ENCODE assay signal across 24 mouse cellular contexts in genomic region chr10:86351287-86351686, GRCm38 (mm10). TPM values are rescaled to one million over a fixed set of nuclear protein-coding genes. Genes with fewer than 3 reads are reported as not detected.
DNase-seq lines count a peak whose midpoint lies in the region; ATAC-seq and TF ChIP-seq lines count a peak whose summit lies in the region.
"Had no signal": no experiment of that assay in that cellular context is flagged by ENCODE, and none has a peak within 500 bp of the region (broad histone marks: within the 10 kb centered on the region; RNA-seq: fewer than 3 reads in every experiment).

No protein-coding gene starts in this region.

- no peak for TF ChIP-seq POLR2A in kidney, adult 2 months (IDR thresholded peaks at IDR 0.05; ENCODE audit: low read depth, low read length)

- H3K9me3 ChIP-seq in kidney, embryonic 16.5 days (ENCODE audit: low read length): no peaks in the 10 kb centered on the region
- no peaks in the 10 kb centered on the region for H3K9me3 ChIP-seq in liver, embryonic 14.5 days (ENCODE audit: control insufficient read depth, low read length)
- H3K9me3 ChIP-seq in forebrain, embryonic 13.5 days (replicated peaks): no peaks in the 10 kb centered on the region
- H3K9me3 ChIP-seq: embryonic facial prominence, embryonic 13.5 days; heart, embryonic 10.5 days; hindbrain, embryonic 12.5 days had no signal

- no peak overlapping the region for H3K4me2 ChIP-seq in kidney, embryonic 16.5 days (replicated peaks; ENCODE audit: low read depth, low read length)
- peak overlapping the region; percentile 51 for H3K4me2 ChIP-seq in liver, embryonic 14.5 days (ENCODE audit: low read depth)
- H3K4me2 ChIP-seq in forebrain, embryonic 13.5 days: no peak overlapping the region
- H3K4me2 ChIP-seq: embryonic facial prominence, embryonic 13.5 days; hindbrain, embryonic 12.5 days had no signal

- H3K27me3 ChIP-seq in kidney, adult 2 months (replicated peaks; ENCODE audit: control insufficient read depth, insufficient read depth, low read length): no peaks in the 10 kb centered on the region
- H3K27me3 ChIP-seq in kidney, embryonic 16.5 days (ENCODE audit: insufficient read depth, low read length): no peaks in the 10 kb centered on the region
- H3K27me3 ChIP-seq in liver, embryonic 14.5 days (ENCODE audit: control insufficient read depth, insufficient read depth, low read length): no peaks in the 10 kb centered on the region
- H3K27me3 ChIP-seq in forebrain, embryonic 13.5 days: no peaks in the 10 kb centered on the region
- H3K27me3 ChIP-seq: embryonic facial prominence, embryonic 13.5 days; hindbrain, embryonic 12.5 days had no signal

- peaks cover 18% of the 10 kb centered on the region for H3K36me3 ChIP-seq in kidney, adult 2 months (ENCODE audit: control insufficient read depth, insufficient read depth, low read length)
- H3K36me3 ChIP-seq in kidney, embryonic 16.5 days (ENCODE audit: insufficient read depth, low read length): peaks cover 20% of the 10 kb centered on the region; the same call in 1 of the 2 replicates
- no peaks in the 10 kb centered on the region for H3K36me3 ChIP-seq in liver, embryonic 14.5 days (replicated peaks; ENCODE audit: control insufficient read depth, insufficient read depth, low read depth)
- no peaks in the 10 kb centered on the region for H3K36me3 ChIP-seq in forebrain, embryonic 13.5 days (ENCODE audit: poor library complexity, severe bottlenecking)
- H3K36me3 ChIP-seq: hindbrain, embryonic 12.5 days had no signal

- intact Hi-C loops in left cerebral cortex, adult 2 months (cut with DNase I): no loop called here

- no peak overlapping the region for H3K9ac ChIP-seq in kidney, embryonic 16.5 days (replicated peaks; ENCODE audit: low read length)
- peak overlapping the region; percentile 44 for H3K9ac ChIP-seq in liver, embryonic 14.5 days (replicated peaks)
- no peak overlapping the region for H3K9ac ChIP-seq in forebrain, embryonic 13.5 days
- H3K9ac ChIP-seq: embryonic facial prominence, embryonic 13.5 days; hindbrain, embryonic 12.5 days had no signal

- TF ChIP-seq EP300 in liver, embryonic 14.5 days (IDR thresholded peaks at IDR 0.05; ENCODE audit: low read depth): peak; percentile 54; the same call in 1 of the 2 replicates

- H3K27ac ChIP-seq in kidney, adult 2 months (ENCODE audit: insufficient read depth, low read depth, low read length): peak overlapping the region; percentile 33; the same call in 1 of the 2 replicates
- no peak overlapping the region for H3K27ac ChIP-seq in kidney, embryonic 16.5 days (ENCODE audit: low read length)
- peak overlapping the region; percentile 94 for H3K27ac ChIP-seq in liver, embryonic 14.5 days
- no peak overlapping the region for H3K27ac ChIP-seq in forebrain, embryonic 13.5 days
- no peak overlapping the region for H3K27ac ChIP-seq in left cerebral cortex, adult 2 months
- H3K27ac ChIP-seq: embryonic facial prominence, embryonic 13.5 days; heart, embryonic 10.5 days; hindbrain, embryonic 12.5 days; hindbrain, postnatal 0 days had no signal

- ATAC-seq in kidney, embryonic 16.5 days (ENCODE audit: low FRiP score, low TSS enrichment): no peak
- ATAC-seq in liver, embryonic 14.5 days (ENCODE audit: insufficient read depth): peak; percentile 64
- ATAC-seq in megakaryocyte progenitor cell, adult 5-6 weeks (replicated peaks; ENCODE audit: poor library complexity): 0 out of 2 replicates have a peak, but pooled peaks have one; percentile 17
- ATAC-seq in forebrain, embryonic 13.5 days: no peak
- ATAC-seq: CD4-positive, CD25-positive, alpha-beta regulatory T cell, adult 4 months; forebrain, embryonic 14.5 days; hindbrain, postnatal 0 days had no signal

- TF ChIP-seq CTCF in kidney, adult 2 months (conservative IDR thresholded peaks at IDR 0.05; ENCODE audit: insufficient read depth, insufficient read length, low read depth, low read length): no peak
- TF ChIP-seq CTCF in liver, embryonic 14.5 days (IDR thresholded peaks at IDR 0.05; ENCODE audit: low read depth): no peak
- no peak for TF ChIP-seq CTCF in left cerebral cortex, adult 2 months (IDR thresholded peaks at IDR 0.05)

- WGBS in kidney, adult 2 months: 42% methylated on average over 2 of the region's 2 CpGs
- WGBS in kidney, embryonic 16.5 days: 77% methylated on average over 2 of the region's 2 CpGs
- WGBS in liver, embryonic 14.5 days (ENCODE audit: insufficient replicate concordance): 12% methylated on average over 2 of the region's 2 CpGs
- WGBS in forebrain, embryonic 13.5 days: 88% methylated on average over 2 of the region's 2 CpGs

- H3K4me1 ChIP-seq in kidney, adult 2 months (ENCODE audit: control insufficient read depth, insufficient read depth, low read length): peaks cover 4% of the 10 kb centered on the region; the same call in 1 of the 2 replicates
- peaks cover 2% of the 10 kb centered on the region; the same call in 1 of the 2 replicates for H3K4me1 ChIP-seq in kidney, embryonic 16.5 days (ENCODE audit: insufficient read depth, low read length)
- peaks cover 51 to 60% of the 10 kb centered on the region in 2 experiments for H3K4me1 ChIP-seq in liver, embryonic 14.5 days (replicated peaks; ENCODE audit: control insufficient read depth in 2 of 2, insufficient read depth in 2 of 2, low read length in 1 of 2)
- H3K4me1 ChIP-seq in forebrain, embryonic 13.5 days: no peaks in the 10 kb centered on the region
- H3K4me1 ChIP-seq: embryonic facial prominence, embryonic 13.5 days; heart, embryonic 10.5 days; hindbrain, embryonic 12.5 days had no signal

- peak; percentile 51 for DNase-seq in kidney, adult 2 months
- peak; percentile 71 for DNase-seq in liver
- peak in 1 of 3 experiments; percentile 58 for DNase-seq in liver, embryonic 14.5 days (ENCODE audit: low read depth in 3 of 3, low spot score in 3 of 3)
- DNase-seq in heart, adult 11 months: no peak
- DNase-seq in left cerebral cortex, adult 2 months (ENCODE audit: extremely low spot score in 1 of 2, low spot score in 2 of 2): no peak
- DNase-seq: adrenal gland, postnatal 14 days; B cell, adult 2 months; cerebellum, adult 11 months; cerebellum, adult 8-10 months; cerebellum, postnatal 25 days; gastrocnemius, adult 2 months; gastrocnemius, postnatal 25 days; heart, postnatal 10 days; heart, postnatal 4 days had no signal

- no peak overlapping the region for H3K4me3 ChIP-seq in kidney, adult 2 months (ENCODE audit: insufficient read depth, low read depth, low read length)
- no peak overlapping the region for H3K4me3 ChIP-seq in kidney, embryonic 16.5 days (ENCODE audit: low read length)
- no peak overlapping the region for H3K4me3 ChIP-seq in liver, embryonic 14.5 days (ENCODE audit: insufficient read depth in 1 of 2, low read depth in 2 of 2, low read length in 2 of 2)
- no peak overlapping the region for H3K4me3 ChIP-seq in forebrain, embryonic 13.5 days
- H3K4me3 ChIP-seq in left cerebral cortex, adult 2 months: no peak overlapping the region
- H3K4me3 ChIP-seq: embryonic facial prominence, embryonic 13.5 days; gastrocnemius, adult 2 months; heart, embryonic 10.5 days; hindbrain, embryonic 12.5 days had no signal

RNA-seq across cellular contexts. Expression of gene Timp3, which starts 51.1 kb away (rescaled TPM):
- polyA plus RNA-seq in kidney, adult 2 months (2012; rRNA removed): 609 and 859 TPM in 2 replicates
- 114 TPM in 2 replicates for polyA plus RNA-seq in kidney, embryonic 16.5 days (2015; fragmentation: Nextera tagmentation; extraction: Ambion mirVana)
- 2.7 and 3.2 TPM in 2 replicates for polyA plus RNA-seq in liver, embryonic 14.5 days (2012; rRNA removed)
- 3.8 and 4.8 TPM in 2 replicates for polyA plus RNA-seq in liver, embryonic 14.5 days (2014; fragmentation: Nextera tagmentation; extraction: Ambion mirVana)
- total RNA-seq in megakaryocyte progenitor cell, adult 5-6 weeks (2015): 0.27 and 0.64 TPM in 2 replicates
- 0.04 and 0.27 TPM in 2 replicates for total RNA-seq in megakaryocyte progenitor cell, adult 5-6 weeks (2017)
- 13.3 and 13.6 TPM in 2 replicates for polyA plus RNA-seq in forebrain, embryonic 13.5 days (2015; fragmentation: Nextera tagmentation; extraction: Ambion mirVana)
- total RNA-seq in left cerebral cortex, adult 2 months (2021): 10 to 100 TPM; 63.7 to 64.9 TPM
- total RNA-seq: MEL had no signal
- polyA plus RNA-seq: CD4-positive, CD25-positive, alpha-beta regulatory T cell, adult 4 months had no signal

Comparison
In these comparisons a context has a peak if more than half of its experiments do, and no peak if none do; other contexts are left out.
1. H3K27ac ChIP-seq: peak in kidney, adult 2 months (single experiment) and liver, embryonic 14.5 days (single experiment); none in kidney, embryonic 16.5 days (single experiment), forebrain, embryonic 13.5 days (single experiment) and left cerebral cortex, adult 2 months (single experiment).
2. DNase-seq: peak in kidney, adult 2 months (single experiment) and liver (single experiment); none in heart, adult 11 months (single experiment) and left cerebral cortex, adult 2 months (0 of 2).
3. ATAC-seq: peak in liver, embryonic 14.5 days (single experiment) and megakaryocyte progenitor cell, adult 5-6 weeks (single experiment); none in kidney, embryonic 16.5 days (single experiment) and forebrain, embryonic 13.5 days (single experiment).